Mouse (Mus musculus): Measurements from ENCODE around the gene Gm37240.

DNA sequence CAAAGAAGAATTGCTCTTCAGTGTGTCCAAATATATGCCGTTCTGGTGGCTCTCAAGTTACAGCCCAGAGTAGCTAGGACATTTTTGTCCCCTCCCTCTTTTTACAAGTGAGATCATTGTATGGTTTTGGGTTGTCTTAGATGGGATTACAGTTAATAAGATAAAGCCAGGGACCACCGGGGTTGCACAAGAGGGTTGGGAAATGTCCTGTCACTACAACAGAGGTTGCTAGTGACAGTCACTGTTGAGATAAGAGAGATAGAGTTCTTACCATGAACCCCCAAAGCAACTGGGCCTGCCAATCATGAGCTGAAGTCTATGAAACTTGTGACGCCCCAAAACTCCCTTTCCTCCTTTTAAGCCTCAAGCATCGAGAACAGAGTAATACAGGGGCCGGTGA is 769.6 kb downstream of the Gm37240 start:
- TF ChIP-seq CTCF (IDR thresholded peaks at IDR 0.05; ENCODE audit: low read depth, low read length) (no peak), POLR2A (IDR thresholded peaks at IDR 0.05; ENCODE audit: borderline replicate concordance, low read depth, low read length) (no peak)

All from bone marrow macrophage, adult 2 months (primary cell).